Mouse (Mus musculus): Measurements from ENCODE around the gene Pik3r3. TPM values are rescaled to one million over a fixed set of nuclear protein-coding genes. Genes with fewer than 3 reads are reported as not detected.

Pik3r3 gene
- total and polyA plus RNA-seq, 3 experiments, result 0.42 to 2.2 (median 1.9) TPM

DNA sequence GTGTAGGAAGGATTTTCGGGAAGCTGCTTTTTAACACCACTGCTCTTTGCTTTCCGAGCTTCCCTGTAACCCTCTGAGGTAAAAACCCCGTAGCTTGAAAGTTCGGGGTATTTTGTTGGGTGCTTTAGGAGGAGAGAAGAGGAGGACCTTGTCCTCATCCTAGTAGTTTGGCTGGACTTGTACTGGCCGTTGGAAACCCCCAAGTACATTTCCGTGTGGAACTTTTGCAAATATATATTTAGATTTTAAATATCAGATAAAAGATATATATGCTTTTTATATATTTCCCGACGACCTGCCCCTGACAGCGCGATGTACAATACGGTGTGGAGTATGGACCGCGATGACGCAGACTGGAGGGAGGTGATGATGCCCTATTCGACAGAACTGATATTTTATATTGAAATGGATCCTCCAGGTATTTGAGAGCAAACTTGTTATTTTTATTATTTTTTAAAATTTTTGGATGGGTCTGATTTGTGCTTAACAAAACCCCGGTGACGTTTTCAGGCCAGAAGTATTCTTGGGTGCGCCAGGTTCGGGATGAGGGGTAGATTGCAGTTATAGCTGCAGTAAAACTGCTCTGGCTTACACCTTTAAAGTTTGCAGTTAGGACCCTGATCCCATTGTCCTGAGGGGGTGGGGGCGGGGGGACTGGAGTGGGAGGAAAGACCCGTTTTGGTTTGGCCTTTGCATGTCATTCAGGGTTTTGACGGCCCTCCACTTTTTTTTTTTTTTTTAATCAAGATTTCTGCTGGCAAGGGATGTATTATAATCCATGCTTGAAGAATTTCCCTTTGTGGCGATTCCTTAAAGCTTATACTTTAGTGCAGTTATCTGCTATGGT lies 801 bp downstream of the Pik3r3 start:
- H3K27ac ChIP-seq (ENCODE audit: insufficient read depth, low read depth), result no peak overlapping the region
- dilution Hi-C loops (cut with MboI; ENCODE audit: extremely low pct_ligation_motif_present, extremely low pct_unique_long_range_greater_than_20kb, low sequenced_read_pairs), result no loop called here
- no peaks in the 10 kb centered on the region for H3K79me2 ChIP-seq (replicated peaks; ENCODE audit: control insufficient read depth, extremely low read depth, insufficient read depth, poor library complexity, severe bottlenecking)
- no peak for DNase-seq (ENCODE audit: extremely low read depth)
- no peaks in the 10 kb centered on the region for H3K9me3 ChIP-seq (replicated peaks; ENCODE audit: low read length)
- peak overlapping the region; percentile 47 to 75 (median 60) for H3K4me3 ChIP-seq (replicated peaks in 1 of 3; ENCODE audit: low read depth in 2 of 3, low read length in 2 of 3, poor library complexity in 1 of 3)
- H3K4me2 ChIP-seq (ENCODE audit: insufficient read depth, low read depth, poor library complexity, severe bottlenecking), result peak overlapping the region; percentile 100
- TF ChIP-seq HCFC1 (IDR thresholded peaks at IDR 0.05; ENCODE audit: low read depth, low read length) (no peak), ZNF384 (IDR thresholded peaks at IDR 0.05; ENCODE audit: low read depth, low read length) (peak; percentile 67; the same call in 1 of the 2 replicates), GABPA (IDR thresholded peaks at IDR 0.05; ENCODE audit: insufficient replicate concordance, low read depth, low read length) (no peak), PAX5 (IDR thresholded peaks at IDR 0.05; ENCODE audit: low read length) (no peak), USF2 (conservative IDR thresholded peaks at IDR 0.05; ENCODE audit: low read depth, low read length) (no peak), MAX (IDR thresholded peaks at IDR 0.05; ENCODE audit: low read length) (no peak), ETS1 (conservative IDR thresholded peaks at IDR 0.05; ENCODE audit: low read depth, low read length) (no peak)
- H3K4me1 ChIP-seq (ENCODE audit: control insufficient read depth in 1 of 2, insufficient read depth in 2 of 2), result peaks cover 0 to 4% of the 10 kb centered on the region in 2 experiments; a peak in 2 of 4 replicates
- H3K27me3 ChIP-seq (replicated peaks), result peaks cover 9% of the 10 kb centered on the region
- H3K36me3 ChIP-seq (replicated peaks in 1 of 2; ENCODE audit: control insufficient read depth in 1 of 2, insufficient read depth in 1 of 2, low read length in 1 of 2), result no peaks in the 10 kb centered on the region
- peak overlapping the region; percentile 71 for H3K9ac ChIP-seq (ENCODE audit: insufficient read depth, low read depth)
- in situ Hi-C loops (cut with MboI; ENCODE audit: low pct_ligation_motif_present, low pct_unique_long_range_greater_than_20kb, low sequenced_read_pairs), result no loop called here

DNA sequence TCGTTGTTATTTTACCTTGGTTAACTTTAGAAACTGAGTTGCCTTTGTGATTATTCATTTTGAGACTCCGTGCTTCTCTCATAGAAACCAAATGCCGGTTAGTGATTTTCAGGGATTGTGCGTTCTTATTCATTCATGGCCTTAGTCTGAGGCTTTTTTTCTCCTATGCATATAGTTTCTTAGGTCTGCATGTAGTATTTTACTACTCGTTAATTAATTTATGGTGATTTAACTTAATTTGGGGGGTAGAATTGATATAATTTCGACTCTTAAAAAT lies 1.4 kb downstream of the Pik3r3 start:
- Histone ChIP-seq H3K27me3 (replicated peaks) (peaks cover 9% of the 10 kb centered on the region), H3K4me3 (replicated peaks in 1 of 3; ENCODE audit: low read depth in 2 of 3, low read length in 2 of 3, poor library complexity in 1 of 3) (no peak overlapping the region), H3K36me3 (replicated peaks in 1 of 2; ENCODE audit: control insufficient read depth in 1 of 2, insufficient read depth in 1 of 2, low read length in 1 of 2) (no peaks in the 10 kb centered on the region), H3K4me2 (ENCODE audit: insufficient read depth, low read depth, poor library complexity, severe bottlenecking) (peak overlapping the region; percentile 100), H3K9me3 (replicated peaks; ENCODE audit: low read length) (no peaks in the 10 kb centered on the region), H3K4me1 (ENCODE audit: control insufficient read depth in 1 of 2, insufficient read depth in 2 of 2) (peaks cover 0 to 4% of the 10 kb centered on the region in 2 experiments; a peak in 2 of 4 replicates), H3K79me2 (replicated peaks; ENCODE audit: control insufficient read depth, extremely low read depth, insufficient read depth, poor library complexity, severe bottlenecking) (no peaks in the 10 kb centered on the region), H3K27ac (ENCODE audit: insufficient read depth, low read depth) (no peak overlapping the region), H3K9ac (ENCODE audit: insufficient read depth, low read depth) (no peak overlapping the region)
- no peak for DNase-seq (ENCODE audit: extremely low read depth)
- dilution Hi-C loops (cut with MboI; ENCODE audit: extremely low pct_ligation_motif_present, extremely low pct_unique_long_range_greater_than_20kb, low sequenced_read_pairs) (no loop called here), in situ Hi-C loops (cut with MboI; ENCODE audit: low pct_ligation_motif_present, low pct_unique_long_range_greater_than_20kb, low sequenced_read_pairs) (no loop called here)
- TF ChIP-seq PAX5 (IDR thresholded peaks at IDR 0.05; ENCODE audit: low read length) (no peak), RCOR1 (conservative IDR thresholded peaks at IDR 0.05; ENCODE audit: low read depth, low read length) (no peak), SIN3A (IDR thresholded peaks at IDR 0.05; ENCODE audit: low read length) (no peak), IRF4 (IDR thresholded peaks at IDR 0.05; ENCODE audit: low read depth, low read length) (peak; percentile 85), SMC3 (IDR thresholded peaks at IDR 0.05; ENCODE audit: low read depth, low read length) (no peak), ETS1 (conservative IDR thresholded peaks at IDR 0.05; ENCODE audit: low read depth, low read length) (no peak), JUND (conservative IDR thresholded peaks at IDR 0.05; ENCODE audit: low read depth, low read length) (peak; percentile 76), TCF12 (IDR thresholded peaks at IDR 0.05; ENCODE audit: low read depth, low read length) (no peak), MAFK (IDR thresholded peaks at IDR 0.05; ENCODE audit: insufficient replicate concordance, low read length) (0 out of 2 replicates have a peak, but pooled peaks have one; percentile 21), UBTF (IDR thresholded peaks at IDR 0.05; ENCODE audit: low read depth, low read length) (no peak), EP300 (IDR thresholded peaks at IDR 0.05; ENCODE audit: low read length) (peak; percentile 54; the same call in 1 of the 2 replicates), ZC3H11A (IDR thresholded peaks at IDR 0.05; ENCODE audit: low read depth, low read length) (no peak), ZKSCAN1 (IDR thresholded peaks at IDR 0.05; ENCODE audit: borderline replicate concordance, low read depth, low read length) (no peak), USF2 (conservative IDR thresholded peaks at IDR 0.05; ENCODE audit: low read depth, low read length) (no peak), E2F4 (IDR thresholded peaks at IDR 0.05; ENCODE audit: insufficient replicate concordance, low read depth, low read length) (no peak), JUN (IDR thresholded peaks at IDR 0.05; ENCODE audit: insufficient read depth, low read depth, low read length) (peak; percentile 60), BHLHE40 (IDR thresholded peaks at IDR 0.05; ENCODE audit: low read depth, low read length) (peak; percentile 62), MAX (IDR thresholded peaks at IDR 0.05; ENCODE audit: low read length) (no peak), KAT2A (IDR thresholded peaks at IDR 0.05; ENCODE audit: insufficient replicate concordance, low read length) (no peak)
